Mouse (Mus musculus) frontal cortex, postnatal 10 days (tissue): ENCODE results near the gene Vmn1r90.
"Not testable (repeated sequence)": the region's sequence is repeated elsewhere in the genome, so short reads cannot be mapped to it uniquely, and the experiment has no call there.

Source experiments
- DNase-seq, 2 experiments: peaks; one replicate each; pipeline ENCODE4 v3.0.0; 2022; ENCODE audit warnings: low spot score in 2 of 2, mixed read lengths in 1 of 2

The Vmn1r90 gene

GRCm38 (mm10) chr7:14563406-14563805 lies at the start of gene Vmn1r90:
Gene Vmn1r90 (minus strand): TSS chr7:14563506.
- no peak for DNase-seq

- not testable (repeated sequence) for DNase-seq
Observed at GRCm38 (mm10) chr7:14593009-14593408, 29.7 kb upstream of the Vmn1r90 start.

GRCm38 (mm10) chr7:14552284-14552683 lies 11.0 kb downstream of the Vmn1r90 start:
- DNase-seq = no peak

- DNase-seq = no peak
Observed at GRCm38 (mm10) chr7:14525280-14525679, 38.0 kb downstream of the Vmn1r90 start.

GRCm38 (mm10) chr7:14522636-14523035 lies 40.7 kb downstream of the Vmn1r90 start:
- no peak for DNase-seq

GRCm38 (mm10) chr7:14518301-14518700 lies 45.0 kb downstream of the Vmn1r90 start:
- DNase-seq = no peak
